Comparison of ENCODE assay signal across 8 mouse cellular contexts in genomic region chr11:8523344-8524126, GRCm38 (mm10).
DNase-seq lines count a peak whose midpoint lies in the region; ATAC-seq lines count a peak whose summit lies in the region.

No protein-coding gene starts in this region.

- peak; percentile 49 for DNase-seq in WW6 (ENCODE audit: low read depth, low spot score)
- DNase-seq in cerebellum, postnatal 36 days: peak; percentile 86 to 88
- DNase-seq in frontal cortex, postnatal 36 days (ENCODE audit: low spot score in 2 of 2): peak; percentile 73 to 83
- DNase-seq in hindbrain, embryonic 14.5 days (ENCODE audit: low spot score): peak; percentile 88
- DNase-seq in layer of hippocampus, postnatal 25 days (ENCODE audit: extremely low spot score in 1 of 2, low spot score in 1 of 2): peak; percentile 68 to 88
- peak; percentile 92 for DNase-seq in lung, postnatal 36 days
- peak; percentile 77 to 88 for DNase-seq in right cerebral cortex, adult 2 months (ENCODE audit: low spot score in 2 of 2)
- DNase-seq in urinary bladder, postnatal 14 days (ENCODE audit: low spot score): peak; percentile 90

- H3K4me1 ChIP-seq in hindbrain, embryonic 14.5 days (replicated peaks; ENCODE audit: control insufficient read depth, insufficient read depth, low read length): peaks cover 14% of the 10 kb centered on the region; the same call in 1 of the 2 replicates

- no peaks in the 10 kb centered on the region for H3K27me3 ChIP-seq in hindbrain, embryonic 14.5 days (ENCODE audit: control insufficient read depth, insufficient read depth, low read length)

- no peaks in the 10 kb centered on the region for H3K9me3 ChIP-seq in hindbrain, embryonic 14.5 days (ENCODE audit: control insufficient read depth, low read length)

- H3K9ac ChIP-seq in hindbrain, embryonic 14.5 days: no peak overlapping the region

- ATAC-seq in hindbrain, embryonic 14.5 days (ENCODE audit: low FRiP score): peak; percentile 77; the same call in 1 of the 2 replicates

- H3K4me2 ChIP-seq in hindbrain, embryonic 14.5 days (replicated peaks): no peak overlapping the region

- H3K27ac ChIP-seq in hindbrain, embryonic 14.5 days: no peak overlapping the region

- 32% methylated on average over 10 of the region's 10 CpGs for WGBS in hindbrain, embryonic 14.5 days

- H3K36me3 ChIP-seq in hindbrain, embryonic 14.5 days (replicated peaks; ENCODE audit: control insufficient read depth, insufficient read depth): no peaks in the 10 kb centered on the region

- no peak overlapping the region for H3K4me3 ChIP-seq in hindbrain, embryonic 14.5 days (replicated peaks; ENCODE audit: low read length)
